Mouse (Mus musculus): Measurements from ENCODE around the gene Camkv. TPM values are rescaled to one million over a fixed set of nuclear protein-coding genes. Genes with fewer than 3 reads are reported as not detected.

The Camkv gene
- under 1 TPM; 0.41 to 0.52 TPM for total RNA-seq (2021)
- long read RNA-seq, experiment 1: 0 reads
- long read RNA-seq, experiment 2: 0 reads

DNA sequence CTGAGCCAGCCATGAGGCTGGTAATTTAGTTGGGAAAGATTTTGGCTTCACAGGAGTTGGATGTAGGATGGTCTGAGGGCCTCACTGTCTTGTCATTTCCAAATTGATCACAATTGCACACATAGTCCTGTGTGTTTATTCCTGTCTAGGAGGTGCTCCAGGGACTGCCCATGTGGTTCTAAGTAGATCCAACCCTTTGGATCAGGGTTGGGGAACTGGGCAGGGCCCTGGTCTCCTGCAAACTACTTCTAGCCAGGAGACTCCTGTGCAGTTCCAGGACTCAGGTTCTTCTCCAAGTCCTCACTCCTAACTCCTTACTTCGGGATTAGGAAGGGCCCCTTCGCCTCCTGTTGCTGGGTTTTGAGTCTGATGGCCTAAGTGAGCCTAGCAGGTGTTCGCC, at the start of gene Camkv:
TSS of gene Camkv (plus strand) at position 301 of the 400 bp plus-strand sequence.
- no peak for DNase-seq (ENCODE audit: low spot score in 2 of 2)

DNA sequence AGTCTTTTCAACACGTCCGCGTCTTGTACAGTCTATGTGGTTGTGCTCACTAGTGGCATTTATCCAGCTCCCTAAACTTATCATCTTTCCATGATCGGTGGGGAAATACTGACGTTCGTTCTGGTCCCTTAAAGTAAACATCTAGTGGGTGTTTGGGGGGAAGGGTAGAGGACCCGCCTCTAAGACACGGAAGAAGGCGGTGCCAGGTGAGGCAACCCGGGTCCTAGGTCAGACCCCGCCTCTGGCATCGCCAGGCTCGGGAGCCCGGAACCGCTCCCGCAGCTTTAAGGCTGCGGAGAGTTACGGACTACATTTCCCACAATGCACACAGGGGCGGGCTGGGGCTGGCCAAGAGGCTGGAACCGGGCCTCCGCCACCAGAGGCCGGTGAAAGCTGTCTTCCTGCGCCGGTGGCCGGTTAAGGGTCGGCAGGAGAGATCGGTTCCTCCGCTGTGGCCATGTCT, 47.6 kb upstream of the Camkv start, which contains the start of gene Mon1a:
TSS of gene Mon1a (plus strand) at position 348 of the 463 bp plus-strand sequence.
- DNase-seq (ENCODE audit: low spot score in 2 of 2): peak; percentile 53 to 76

DNA sequence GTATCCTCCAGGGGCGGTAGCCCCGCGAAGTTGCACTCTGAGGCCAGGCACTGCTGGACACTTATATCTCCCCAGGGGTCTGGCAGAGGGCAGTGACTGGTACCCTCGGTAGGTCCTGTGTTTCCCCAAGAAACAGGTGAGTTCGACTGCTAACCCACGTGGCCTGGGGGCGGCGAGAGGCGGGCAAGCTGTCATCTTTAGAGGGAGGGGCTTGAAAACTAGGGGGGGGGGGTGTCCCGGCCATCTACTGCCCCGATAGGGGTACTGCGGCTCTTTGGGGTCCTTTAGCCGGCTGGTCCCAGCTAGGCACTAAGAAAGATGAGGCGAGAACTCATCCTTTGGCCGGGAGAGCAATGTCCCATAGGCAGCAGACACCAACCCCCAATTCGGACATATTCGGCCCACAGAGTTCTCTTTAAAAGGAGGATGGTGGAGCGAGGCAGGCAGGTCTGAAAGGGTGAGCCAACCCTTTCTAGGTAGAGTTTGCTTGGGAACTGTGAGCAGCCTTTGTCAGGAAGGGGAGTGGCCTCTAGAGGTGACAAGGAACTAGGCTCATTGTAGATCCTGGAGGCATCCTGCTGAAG, 47.1 kb upstream of the Camkv start:
- DNase-seq (ENCODE audit: low spot score in 2 of 2): no peak

DNA sequence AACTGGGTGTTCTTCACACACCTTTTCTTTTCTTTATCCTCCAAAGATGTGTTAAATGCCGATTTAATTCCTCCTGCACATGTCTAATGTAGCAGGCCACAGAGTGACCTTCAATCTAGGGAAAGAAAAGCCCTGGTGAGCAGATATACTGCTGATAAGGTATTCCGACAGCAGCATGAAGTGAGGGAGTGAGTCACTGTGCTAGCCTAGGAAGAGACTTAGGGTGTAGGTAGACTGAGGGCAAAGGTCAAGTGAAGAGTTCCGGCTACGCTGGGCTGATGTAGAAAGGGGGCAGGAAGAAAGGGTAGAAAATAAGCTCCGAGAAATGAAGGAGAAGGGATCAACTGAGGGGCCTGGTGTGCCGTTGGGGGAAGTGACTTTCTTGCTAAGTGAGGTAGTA, 45.2 kb upstream of the Camkv start:
- no peak for DNase-seq (ENCODE audit: low spot score in 2 of 2)

DNA sequence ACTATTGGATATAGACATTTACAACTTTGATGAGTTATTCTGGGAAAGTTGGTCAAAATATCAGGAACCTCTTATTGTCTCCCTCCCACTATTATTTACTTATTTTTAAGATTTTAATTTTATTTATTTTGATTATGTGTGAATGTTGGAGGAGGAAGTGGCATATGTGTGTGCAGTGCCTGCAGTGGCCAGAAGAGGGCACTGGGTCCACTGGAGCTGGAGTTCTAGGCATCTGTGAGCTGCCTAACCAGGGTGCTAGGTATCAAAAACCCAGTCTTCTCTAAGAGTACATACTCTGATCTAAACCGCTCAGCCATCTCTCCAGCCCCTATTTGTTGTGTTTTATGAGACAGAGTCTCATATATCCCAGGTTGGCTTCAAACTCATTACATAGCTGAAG, 44.5 kb upstream of the Camkv start:
- DNase-seq (ENCODE audit: low spot score in 2 of 2): no peak

DNA sequence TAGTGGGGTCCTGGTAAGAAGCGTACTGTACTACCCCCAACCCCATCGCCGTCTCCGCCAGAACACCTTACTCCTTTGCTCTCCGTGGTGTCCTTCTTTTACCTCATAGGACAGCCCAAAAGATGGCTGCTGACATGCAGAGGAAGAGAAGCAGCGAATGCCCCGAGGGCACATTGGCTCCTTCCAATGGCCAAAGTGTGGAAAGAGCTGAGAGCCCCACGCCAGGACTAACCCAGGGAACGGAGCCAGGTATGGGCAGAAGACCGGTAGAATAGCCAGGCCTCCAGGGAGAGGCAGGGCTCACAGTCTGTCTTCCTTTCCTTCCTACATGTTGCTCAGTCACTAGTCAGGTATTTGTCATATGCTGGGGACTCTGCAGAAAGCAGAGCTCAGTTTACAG, 36.9 kb upstream of the Camkv start:
- DNase-seq (ENCODE audit: low spot score in 2 of 2): no peak

DNA sequence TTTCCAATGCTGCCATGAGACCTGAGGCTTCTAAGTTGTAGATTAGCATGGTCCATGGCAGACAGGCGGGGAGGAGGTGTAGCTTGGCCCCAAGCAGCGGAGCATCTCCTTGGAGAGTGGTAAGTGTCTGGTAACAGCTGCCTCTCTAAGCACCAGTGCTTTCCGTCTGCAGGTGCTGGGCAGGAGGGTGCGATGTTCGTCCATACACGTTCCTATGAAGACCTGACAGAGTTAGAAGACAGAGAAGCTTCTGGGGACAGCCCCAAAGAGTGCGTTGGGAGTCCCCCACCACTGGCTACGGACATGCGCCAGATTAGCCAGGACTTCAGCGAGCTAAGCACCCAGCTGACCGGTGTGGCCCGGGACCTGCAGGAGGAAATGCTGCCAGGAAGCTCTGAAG, 35.6 kb upstream of the Camkv start:
- no peak for DNase-seq (ENCODE audit: low spot score in 2 of 2)

DNA sequence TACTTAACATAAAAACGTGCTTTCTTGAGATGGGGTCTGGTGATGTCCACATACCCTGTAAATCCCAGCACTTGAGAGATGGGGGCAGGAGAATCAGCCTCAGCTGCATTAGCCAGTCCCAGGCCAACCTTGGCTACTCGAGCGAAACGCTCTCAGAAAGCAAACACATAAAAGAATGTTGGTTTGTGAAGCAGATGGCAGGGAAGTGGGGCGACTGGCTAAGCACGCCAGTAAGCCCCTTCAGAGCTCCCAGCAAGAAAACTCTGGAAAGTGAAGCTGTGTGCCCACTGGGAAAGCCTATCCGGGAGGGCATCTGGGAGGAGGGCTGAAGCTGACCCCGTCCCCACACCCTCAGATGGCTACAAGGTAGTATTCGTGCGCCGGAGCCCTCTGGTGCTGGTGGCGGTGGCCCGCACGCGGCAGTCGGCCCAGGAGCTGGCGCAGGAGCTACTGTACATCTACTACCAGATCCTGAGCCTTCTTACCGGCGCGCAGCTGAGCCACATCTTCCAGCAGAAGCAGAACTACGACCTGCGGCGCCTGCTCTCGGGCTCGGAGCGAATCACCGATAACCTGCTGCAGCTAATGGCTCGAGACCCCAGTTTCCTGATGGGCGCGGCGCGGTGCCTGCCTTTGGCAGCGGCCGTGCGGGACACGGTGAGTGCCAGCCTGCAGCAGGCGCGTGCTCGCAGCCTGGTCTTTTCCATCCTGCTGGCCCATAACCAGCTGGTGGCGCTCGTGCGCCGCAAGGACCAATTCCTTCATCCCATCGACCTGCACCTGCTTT, 34.4 kb upstream of the Camkv start:
- DNase-seq (ENCODE audit: low spot score in 2 of 2): peak in 1 of 2 experiments; percentile 57

DNA sequence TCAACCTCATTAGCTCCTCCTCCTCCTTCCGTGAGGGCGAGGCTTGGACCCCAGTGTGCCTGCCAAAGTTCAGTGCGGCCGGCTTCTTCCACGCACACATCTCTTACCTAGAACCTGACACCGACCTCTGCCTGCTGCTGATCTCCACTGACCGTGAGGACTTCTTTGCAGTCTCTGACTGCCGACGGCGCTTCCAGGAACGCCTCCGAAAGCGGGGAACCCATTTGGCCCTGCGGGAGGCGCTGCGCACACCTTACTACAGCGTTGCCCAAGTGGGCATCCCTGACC, 33.9 kb upstream of the Camkv start:
- no peak for DNase-seq (ENCODE audit: low spot score in 2 of 2)

DNA sequence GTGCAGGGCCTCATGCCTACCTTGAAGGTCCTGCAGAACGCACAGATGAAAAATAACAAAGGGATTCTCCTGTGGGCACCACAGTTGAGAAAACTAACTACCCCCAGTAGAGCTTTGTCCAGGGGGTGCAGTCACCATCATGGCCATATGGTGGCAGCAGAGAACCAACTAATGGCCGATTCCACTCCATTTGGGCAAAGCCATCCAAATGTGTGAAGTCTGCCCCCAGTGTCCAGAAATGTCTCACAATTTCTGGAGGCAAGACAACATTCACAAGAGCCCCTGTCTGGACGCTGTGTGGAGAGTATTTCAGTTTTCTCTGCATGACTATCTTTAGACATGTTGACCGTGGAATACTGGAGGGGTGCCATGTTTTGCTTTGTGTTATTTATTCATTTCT, 30.7 kb upstream of the Camkv start:
- DNase-seq (ENCODE audit: low spot score in 2 of 2): peak; percentile 77 to 84

DNA sequence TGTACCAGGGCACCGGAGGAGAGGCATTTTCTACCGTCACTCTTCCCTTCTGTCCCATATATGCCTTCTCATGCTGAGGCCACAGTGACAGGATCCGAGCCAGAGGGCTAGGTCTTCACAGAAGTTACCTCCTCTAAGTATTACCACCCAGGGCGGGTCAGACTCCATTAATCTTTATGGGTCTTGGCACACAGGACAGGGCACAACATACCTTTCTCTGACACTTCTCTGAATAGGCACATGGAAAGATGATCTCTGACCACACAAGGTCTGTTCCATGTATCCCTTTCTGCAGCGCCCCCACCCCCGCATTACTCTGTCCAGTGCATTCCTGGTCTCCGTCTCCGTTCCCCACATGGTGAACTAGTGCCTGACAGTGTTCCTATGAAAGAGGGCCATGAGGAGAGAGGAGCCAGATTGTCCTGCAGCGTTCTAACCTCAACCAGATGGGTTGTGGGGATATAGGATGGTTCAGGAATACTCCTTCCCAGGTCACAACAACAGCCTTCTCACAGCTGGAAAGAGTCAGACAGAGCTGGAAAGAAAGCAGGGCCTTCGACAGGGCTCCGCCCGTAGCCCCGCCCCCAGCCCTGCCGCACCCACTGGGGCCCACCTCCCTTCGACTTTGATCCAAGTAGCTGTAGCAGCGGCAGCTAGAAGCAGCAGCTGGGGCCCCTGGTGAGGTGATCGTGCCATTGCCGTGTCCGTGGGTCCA, 29.1 kb upstream of the Camkv start, which contains the start of gene Mst1r:
TSS of gene Mst1r (plus strand) at position 622 of the 715 bp plus-strand sequence.
- peak; percentile 70 to 85 for DNase-seq (ENCODE audit: low spot score in 2 of 2)

DNA sequence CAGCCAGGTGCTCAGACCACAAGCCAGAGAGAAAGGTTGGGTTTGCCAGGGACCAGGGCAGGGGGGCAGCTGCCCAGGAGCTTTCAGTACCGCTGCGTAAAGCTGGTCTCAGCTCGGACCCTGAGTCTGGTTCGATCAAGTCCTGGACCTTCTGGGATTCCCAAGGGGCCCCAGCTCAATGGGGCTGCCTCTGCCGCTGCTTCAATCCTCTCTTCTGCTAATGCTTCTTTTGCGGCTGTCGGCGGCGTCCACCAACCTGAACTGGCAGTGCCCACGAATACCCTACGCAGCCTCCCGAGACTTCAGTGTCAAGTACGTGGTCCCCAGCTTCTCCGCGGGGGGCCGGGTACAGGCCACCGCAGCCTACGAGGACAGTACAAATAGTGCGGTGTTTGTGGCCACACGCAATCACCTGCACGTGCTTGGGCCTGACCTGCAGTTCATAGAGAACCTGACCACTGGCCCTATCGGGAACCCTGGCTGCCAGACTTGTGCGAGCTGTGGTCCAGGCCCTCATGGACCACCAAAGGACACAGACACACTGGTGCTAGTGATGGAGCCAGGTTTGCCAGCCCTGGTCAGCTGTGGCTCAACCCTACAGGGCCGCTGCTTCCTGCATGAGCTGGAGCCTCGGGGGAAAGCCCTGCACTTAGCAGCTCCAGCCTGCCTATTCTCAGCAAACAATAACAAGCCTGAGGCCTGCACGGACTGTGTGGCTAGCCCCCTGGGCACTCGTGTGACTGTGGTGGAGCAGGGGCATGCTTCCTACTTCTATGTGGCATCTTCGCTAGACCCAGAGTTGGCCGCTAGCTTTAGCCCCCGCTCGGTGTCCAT, 28.3 kb upstream of the Camkv start:
- no peak for DNase-seq (ENCODE audit: low spot score in 2 of 2)

DNA sequence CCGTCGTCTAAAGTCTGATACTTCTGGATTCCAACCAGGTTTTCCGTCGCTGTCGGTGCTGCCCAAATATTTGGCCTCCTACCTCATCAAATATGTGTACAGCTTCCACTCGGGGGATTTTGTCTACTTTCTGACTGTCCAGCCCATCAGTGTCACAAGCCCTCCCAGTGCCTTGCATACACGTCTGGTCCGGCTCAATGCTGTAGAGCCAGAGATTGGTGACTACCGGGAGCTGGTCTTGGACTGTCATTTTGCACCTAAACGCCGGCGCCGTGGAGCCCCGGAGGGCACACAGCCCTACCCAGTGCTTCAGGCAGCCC, 27.7 kb upstream of the Camkv start:
- DNase-seq (ENCODE audit: low spot score in 2 of 2): no peak

DNA sequence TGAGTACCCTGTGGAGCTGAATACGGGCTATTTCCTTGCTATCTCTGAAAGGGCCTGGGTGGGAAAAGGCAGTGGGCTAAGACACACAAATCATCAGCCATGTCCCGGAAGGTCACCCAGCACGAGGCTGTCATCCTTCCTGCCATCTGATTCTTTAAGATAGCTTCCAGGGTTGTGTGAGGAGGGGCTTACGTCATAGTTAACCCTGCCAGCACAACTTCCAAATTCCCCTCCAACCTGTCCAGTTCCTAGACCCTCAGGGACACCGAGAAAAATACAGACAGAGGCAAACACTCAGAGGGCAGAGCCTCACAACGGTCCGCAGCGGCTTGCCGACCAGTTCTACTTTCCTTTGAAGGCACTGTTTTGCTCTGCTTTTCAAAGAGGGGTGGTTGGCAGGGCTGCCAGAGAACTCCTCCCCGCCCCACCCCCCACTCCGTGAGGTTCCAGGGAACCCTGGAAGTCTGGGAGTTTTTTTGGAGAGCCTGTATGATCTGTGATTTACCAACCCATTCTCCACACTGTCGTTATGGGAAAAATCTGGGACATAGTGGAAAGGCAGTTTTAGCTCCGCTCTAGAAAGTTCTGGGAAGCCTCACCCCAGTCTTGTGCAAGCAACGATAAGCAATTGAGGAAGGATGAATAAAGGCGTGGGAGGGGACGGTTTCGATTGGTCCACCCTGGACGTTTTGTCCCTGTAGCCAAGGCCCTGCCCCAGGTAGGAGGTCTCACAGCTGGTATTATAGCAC, 26.9 kb upstream of the Camkv start:
- DNase-seq (ENCODE audit: low spot score in 2 of 2): peak in 1 of 2 experiments; percentile 34

DNA sequence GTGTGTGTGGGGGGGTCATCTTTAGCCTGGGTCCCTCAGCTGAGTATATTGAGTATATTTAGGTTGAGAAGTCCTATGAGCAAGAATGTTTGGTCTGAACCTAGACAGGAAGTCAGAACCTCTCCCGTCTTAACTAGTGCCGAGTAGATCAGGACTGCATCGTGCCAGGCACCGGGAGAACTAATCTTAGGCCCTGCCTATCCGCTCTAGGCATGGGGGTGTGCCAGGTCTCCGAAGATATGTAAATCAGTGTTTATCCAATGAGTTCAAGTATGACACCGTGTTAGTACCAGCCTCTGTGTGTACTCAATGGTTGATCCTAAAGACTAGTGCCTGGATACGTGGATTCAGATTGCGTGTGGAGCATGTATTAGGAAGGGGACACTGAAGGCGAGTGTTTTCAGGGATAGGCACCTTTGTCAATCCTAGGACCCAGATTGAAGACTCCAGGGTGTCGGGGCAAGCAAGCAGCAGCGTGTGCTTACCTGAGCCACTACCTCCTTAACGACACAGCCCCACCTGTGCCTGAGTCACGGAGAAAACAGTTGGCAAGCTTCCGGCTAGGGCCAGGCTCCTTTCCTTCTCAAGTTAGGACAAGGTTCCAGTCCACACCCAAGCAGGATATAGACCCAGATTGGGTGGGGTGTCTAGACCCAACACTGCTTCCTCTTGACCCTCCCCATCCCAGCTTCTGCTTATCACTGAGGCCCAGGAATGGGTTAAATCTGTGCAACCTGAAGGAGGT, 25.3 kb upstream of the Camkv start:
- no peak for DNase-seq (ENCODE audit: low spot score in 2 of 2)

DNA sequence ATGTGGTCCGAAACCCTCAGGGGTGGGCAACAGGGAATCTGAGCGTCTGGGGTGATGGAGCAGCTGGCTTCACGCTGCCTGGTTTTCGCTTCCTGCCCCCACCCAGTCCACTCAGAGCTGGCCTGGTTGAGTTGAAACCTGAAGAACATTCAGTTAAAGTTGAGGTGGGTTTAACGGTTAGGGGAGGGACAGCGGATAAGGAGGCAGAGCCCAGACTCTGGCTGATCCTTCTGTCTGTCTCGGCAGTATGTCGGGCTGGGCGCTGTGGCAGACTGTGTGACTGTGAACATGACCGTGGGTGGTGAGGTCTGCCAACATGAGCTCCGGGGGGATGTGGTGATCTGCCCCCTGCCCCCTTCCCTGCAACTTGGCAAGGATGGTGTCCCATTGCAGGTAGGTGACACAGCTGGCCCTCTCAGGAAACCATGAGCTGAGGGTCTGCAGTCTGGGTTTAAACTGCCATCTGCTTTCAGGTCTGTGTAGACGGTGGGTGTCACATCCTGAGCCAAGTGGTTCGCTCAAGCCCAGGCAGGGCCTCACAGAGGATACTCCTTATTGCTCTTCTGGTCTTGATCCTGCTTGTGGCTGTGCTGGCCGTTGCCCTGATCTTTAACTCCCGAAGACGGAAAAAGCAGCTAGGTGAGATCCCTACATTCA, 20.6 kb upstream of the Camkv start:
- DNase-seq (ENCODE audit: low spot score in 2 of 2): no peak

DNA sequence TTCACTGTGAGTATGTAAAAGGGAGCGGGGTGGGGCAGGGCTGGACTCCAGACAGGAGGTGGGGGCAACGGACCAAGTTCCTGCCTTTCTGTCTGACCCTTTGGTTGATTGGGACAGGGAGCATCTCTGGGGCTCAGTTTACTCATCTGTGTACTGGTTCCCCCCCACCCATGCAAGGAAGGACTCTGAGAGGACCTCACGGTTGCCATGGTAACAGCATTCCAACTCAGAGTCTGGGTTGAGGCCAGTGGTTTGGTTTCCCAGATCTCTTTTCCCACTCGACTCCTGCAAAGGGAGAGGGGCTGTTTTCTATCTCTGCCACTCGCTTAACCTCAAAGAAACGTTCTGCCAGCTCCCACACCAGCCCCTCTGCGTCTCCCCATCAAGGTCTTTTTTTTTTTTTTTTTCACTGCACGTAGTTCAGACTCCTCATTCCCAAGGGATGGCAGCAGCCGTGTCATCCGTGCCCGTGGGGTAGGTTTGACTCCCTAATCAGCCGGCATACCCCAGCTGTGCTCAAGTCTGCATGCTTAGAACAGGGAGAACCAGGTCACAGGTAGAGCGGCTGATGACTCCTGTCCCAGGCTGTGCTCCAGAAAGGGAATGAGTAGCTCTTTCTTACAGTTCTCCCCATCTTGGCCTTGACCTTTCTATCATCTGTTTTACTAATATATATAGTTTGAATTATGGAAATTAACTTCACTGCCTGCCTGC, 17.4 kb upstream of the Camkv start:
- no peak for DNase-seq (ENCODE audit: low spot score in 2 of 2)

DNA sequence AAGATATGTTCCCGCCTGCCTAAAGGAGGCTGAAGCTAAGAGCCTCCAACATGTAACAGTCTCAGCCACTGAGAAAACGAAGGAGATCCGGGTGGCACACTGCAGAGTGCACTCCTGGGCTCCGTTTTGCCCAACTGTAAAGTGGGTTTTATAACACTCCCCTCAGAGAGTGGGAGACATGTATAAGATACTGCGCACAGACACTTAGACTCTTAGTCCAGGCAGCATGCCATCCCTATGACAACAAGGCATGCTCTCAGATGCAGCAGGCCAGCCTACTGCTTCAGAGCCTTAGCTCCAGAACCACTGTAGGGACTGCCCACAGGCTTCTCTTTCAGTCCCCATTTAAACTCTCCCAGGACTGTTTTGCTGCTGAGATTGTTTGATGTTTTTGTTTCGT, 16.6 kb upstream of the Camkv start:
- no peak for DNase-seq (ENCODE audit: low spot score in 2 of 2)

DNA sequence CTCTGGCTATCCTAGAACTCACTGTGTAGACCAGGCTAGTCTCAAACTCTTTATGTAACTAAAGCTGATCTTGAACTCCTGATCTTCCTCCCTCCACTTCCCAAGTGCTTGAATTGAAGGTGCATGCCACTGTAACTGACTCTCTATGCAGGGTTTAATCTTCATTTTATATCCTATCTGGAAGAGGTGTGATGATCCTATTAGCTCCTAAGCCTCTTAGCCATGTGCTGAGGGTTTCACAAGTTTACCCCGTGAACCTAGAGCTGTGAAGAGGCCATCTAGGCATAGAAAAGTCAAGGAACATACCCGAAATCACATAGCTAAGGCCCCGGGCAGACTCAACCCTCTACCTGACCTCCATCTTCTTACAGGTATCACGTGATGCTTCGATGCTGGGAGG, 16.0 kb upstream of the Camkv start:
- DNase-seq (ENCODE audit: low spot score in 2 of 2): no peak
